Mouse (Mus musculus): ENCODE measurements around the gene Zfp622. TPM values are rescaled to one million over a fixed set of nuclear protein-coding genes. Genes with fewer than 3 reads are reported as not detected.
A peak's percentile ranks its signal among the peaks of the same experiment; 100 is the strongest.

Zfp622 gene
- 38.8 and 39.3 TPM in 2 replicates for polyA plus RNA-seq (2015; fragmentation: Nextera tagmentation; extraction: Ambion mirVana)

GRCm38 (mm10) chr15:25984067-25984733 lies at the start of gene Zfp622:
Gene Zfp622, plus strand, starts transcription at chr15:25984366.
- ATAC-seq (replicated peaks) = peak; percentile 98
- Histone ChIP-seq H3K9ac (peak within 1 kb of the TSS; percentile 69), H3K27ac (peak within 1 kb of the TSS; percentile 94), H3K9me3 (no peaks in the 10 kb centered on the region), H3K4me1 (peaks cover 27% of the 10 kb centered on the region), H3K27me3 (replicated peaks) (no peaks in the 10 kb centered on the region), H3K4me3 (peak within 1 kb of the TSS; percentile 76), H3K36me3 (replicated peaks) (0 out of 2 replicates have a peak, but pooled peaks cover 5% of the 10 kb centered on the region), H3K4me2 (peak within 1 kb of the TSS; percentile 84)
- under 1% methylated on average over 57 of the region's 57 CpGs for WGBS

- Histone ChIP-seq H3K4me1 (no peaks in the 10 kb centered on the region), H3K4me3 (no peak overlapping the region), H3K4me2 (no peak overlapping the region), H3K9me3 (no peaks in the 10 kb centered on the region), H3K9ac (no peak overlapping the region), H3K27ac (no peak overlapping the region), H3K36me3 (replicated peaks) (no peaks in the 10 kb centered on the region), H3K27me3 (replicated peaks) (no peaks in the 10 kb centered on the region)
- 74% methylated on average over 7 of the region's 7 CpGs for WGBS
- ATAC-seq (replicated peaks) = no peak
Measured at GRCm38 (mm10) chr15:25934411-25934810, 49.8 kb upstream of the Zfp622 start.

GRCm38 (mm10) chr15:25938496-25938895 lies 45.7 kb upstream of the Zfp622 start:
- no peaks in the 10 kb centered on the region for H3K36me3 ChIP-seq (replicated peaks)
- no peak overlapping the region for H3K27ac ChIP-seq
- no peak for ATAC-seq (replicated peaks)
- H3K27me3 ChIP-seq (replicated peaks) = no peaks in the 10 kb centered on the region
- no peak overlapping the region for H3K4me3 ChIP-seq
- H3K9ac ChIP-seq = no peak overlapping the region
- H3K9me3 ChIP-seq = no peaks in the 10 kb centered on the region
- H3K4me1 ChIP-seq = peaks cover 3% of the 10 kb centered on the region; the same call in 1 of the 2 replicates
- no peak overlapping the region for H3K4me2 ChIP-seq
- 92% methylated on average over 7 of the region's 7 CpGs for WGBS

- WGBS = 40% methylated on average over 24 of the region's 24 CpGs
- Histone ChIP-seq H3K36me3 (replicated peaks) (no peaks in the 10 kb centered on the region), H3K9ac (no peak overlapping the region), H3K27me3 (replicated peaks) (no peaks in the 10 kb centered on the region), H3K27ac (no peak overlapping the region), H3K4me3 (no peak overlapping the region), H3K4me2 (no peak overlapping the region), H3K4me1 (peaks cover 3% of the 10 kb centered on the region; the same call in 1 of the 2 replicates), H3K9me3 (no peaks in the 10 kb centered on the region)
- ATAC-seq (replicated peaks) = no peak
Measured at GRCm38 (mm10) chr15:25940397-25941377, 43.5 kb upstream of the Zfp622 start.

GRCm38 (mm10) chr15:25941514-25941913 lies 42.7 kb upstream of the Zfp622 start:
- no peak for ATAC-seq (replicated peaks)
- peaks cover 3% of the 10 kb centered on the region; the same call in 1 of the 2 replicates for H3K4me1 ChIP-seq
- H3K36me3 ChIP-seq (replicated peaks) = no peaks in the 10 kb centered on the region
- no peak overlapping the region for H3K9ac ChIP-seq
- H3K27me3 ChIP-seq (replicated peaks) = no peaks in the 10 kb centered on the region
- WGBS = 81% methylated on average over 11 of the region's 11 CpGs
- no peak overlapping the region for H3K4me3 ChIP-seq
- no peak overlapping the region for H3K27ac ChIP-seq
- no peak overlapping the region for H3K4me2 ChIP-seq
- no peaks in the 10 kb centered on the region for H3K9me3 ChIP-seq

GRCm38 (mm10) chr15:25942415-25942814 lies 41.8 kb upstream of the Zfp622 start:
- Histone ChIP-seq H3K27ac (no peak overlapping the region), H3K4me3 (no peak overlapping the region), H3K27me3 (replicated peaks) (no peaks in the 10 kb centered on the region), H3K9me3 (no peaks in the 10 kb centered on the region), H3K36me3 (replicated peaks) (no peaks in the 10 kb centered on the region), H3K4me1 (peaks cover 3% of the 10 kb centered on the region; the same call in 1 of the 2 replicates), H3K9ac (no peak overlapping the region), H3K4me2 (no peak overlapping the region)
- 39% methylated on average over 4 of the region's 4 CpGs for WGBS
- ATAC-seq (replicated peaks) = no peak

- Histone ChIP-seq H3K27me3 (replicated peaks) (no peaks in the 10 kb centered on the region), H3K4me1 (peaks cover 3% of the 10 kb centered on the region; the same call in 1 of the 2 replicates), H3K4me2 (no peak overlapping the region), H3K4me3 (no peak overlapping the region), H3K27ac (no peak overlapping the region), H3K36me3 (replicated peaks) (no peaks in the 10 kb centered on the region), H3K9ac (no peak overlapping the region), H3K9me3 (no peaks in the 10 kb centered on the region)
- ATAC-seq (replicated peaks) = no peak
- WGBS = 93% methylated on average over 15 of the region's 15 CpGs
Measured at GRCm38 (mm10) chr15:25943386-25944137, 40.6 kb upstream of the Zfp622 start.

- WGBS = 88% methylated on average over 8 of the region's 8 CpGs
- no peak overlapping the region for H3K4me3 ChIP-seq
- H3K4me1 ChIP-seq = peaks cover 3% of the 10 kb centered on the region; the same call in 1 of the 2 replicates
- no peaks in the 10 kb centered on the region for H3K9me3 ChIP-seq
- no peak overlapping the region for H3K9ac ChIP-seq
- no peaks in the 10 kb centered on the region for H3K36me3 ChIP-seq (replicated peaks)
- H3K27me3 ChIP-seq (replicated peaks) = no peaks in the 10 kb centered on the region
- H3K4me2 ChIP-seq = no peak overlapping the region
- no peak for ATAC-seq (replicated peaks)
- H3K27ac ChIP-seq = no peak overlapping the region
Measured at GRCm38 (mm10) chr15:25945224-25945623, 38.9 kb upstream of the Zfp622 start.

GRCm38 (mm10) chr15:25946482-25946881 lies 37.7 kb upstream of the Zfp622 start:
- no peak overlapping the region for H3K9ac ChIP-seq
- no peaks in the 10 kb centered on the region for H3K36me3 ChIP-seq (replicated peaks)
- 94% methylated on average over 7 of the region's 7 CpGs for WGBS
- H3K9me3 ChIP-seq = no peaks in the 10 kb centered on the region
- no peak overlapping the region for H3K4me3 ChIP-seq
- no peaks in the 10 kb centered on the region for H3K27me3 ChIP-seq (replicated peaks)
- H3K4me2 ChIP-seq = no peak overlapping the region
- no peak for ATAC-seq (replicated peaks)
- H3K4me1 ChIP-seq = peaks cover 3% of the 10 kb centered on the region; the same call in 1 of the 2 replicates
- no peak overlapping the region for H3K27ac ChIP-seq

GRCm38 (mm10) chr15:25947383-25947782 lies 36.8 kb upstream of the Zfp622 start:
- Histone ChIP-seq H3K4me3 (no peak overlapping the region), H3K4me1 (no peaks in the 10 kb centered on the region), H3K4me2 (no peak overlapping the region), H3K36me3 (replicated peaks) (no peaks in the 10 kb centered on the region), H3K27ac (no peak overlapping the region), H3K27me3 (replicated peaks) (no peaks in the 10 kb centered on the region), H3K9me3 (no peaks in the 10 kb centered on the region), H3K9ac (no peak overlapping the region)
- ATAC-seq (replicated peaks) = no peak
- 86% methylated on average over 8 of the region's 8 CpGs for WGBS

- Histone ChIP-seq H3K27ac (no peak overlapping the region), H3K4me3 (no peak overlapping the region), H3K9me3 (no peaks in the 10 kb centered on the region), H3K27me3 (replicated peaks) (no peaks in the 10 kb centered on the region), H3K36me3 (replicated peaks) (no peaks in the 10 kb centered on the region), H3K4me1 (no peaks in the 10 kb centered on the region), H3K9ac (no peak overlapping the region), H3K4me2 (no peak overlapping the region)
- ATAC-seq (replicated peaks) = no peak
- 78% methylated on average over 26 of the region's 26 CpGs for WGBS
Measured at GRCm38 (mm10) chr15:25948257-25949223, 35.6 kb upstream of the Zfp622 start.

Measured in midbrain, embryonic 15.5 days (tissue).